Mouse (Mus musculus): ENCODE results near the gene Trim69. TPM values are rescaled to one million over a fixed set of nuclear protein-coding genes. Genes with fewer than 3 reads are reported as not detected.

Trim69 gene
- polyA plus RNA-seq, 1 experiment from 2014 or later, result not detected

DNA sequence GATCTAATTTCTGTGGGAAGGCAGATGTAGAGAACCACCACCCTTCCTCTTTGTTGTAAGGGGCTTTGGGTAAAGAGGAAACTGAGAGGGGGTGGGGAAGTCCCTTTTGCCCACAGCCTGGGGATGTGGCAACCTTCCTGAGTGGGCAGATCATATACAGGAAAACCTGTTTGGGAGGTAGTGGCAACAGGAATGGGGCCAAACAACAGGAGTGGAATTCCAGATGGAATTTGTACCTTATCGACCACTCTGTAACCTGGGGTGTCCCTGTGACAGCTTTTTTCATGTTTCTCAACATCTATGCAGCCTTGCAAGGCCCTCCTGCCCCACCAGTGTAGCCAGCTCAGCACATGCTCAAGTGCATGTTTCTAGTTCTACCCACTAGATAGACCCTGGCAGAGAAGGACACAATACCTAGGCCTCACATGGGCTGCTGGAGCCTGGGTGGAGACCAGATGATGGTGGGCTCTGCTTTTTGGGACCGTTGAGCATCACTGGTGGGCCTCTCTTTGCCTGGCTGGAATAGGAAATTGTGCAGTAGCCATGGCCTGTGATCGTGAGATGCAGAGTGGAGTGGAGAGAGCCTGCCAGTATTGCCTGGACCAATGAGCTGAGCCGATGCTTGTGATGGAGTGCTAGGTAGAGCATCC, 4.3 kb upstream of the Trim69 start:
- no peak overlapping the region for H3K4me3 ChIP-seq
- no peak overlapping the region for H3K27ac ChIP-seq (replicated peaks)
- 89% methylated on average over 4 of the region's 4 CpGs for WGBS
- peaks cover 27% of the 10 kb centered on the region for H3K36me3 ChIP-seq (replicated peaks)
- H3K27me3 ChIP-seq (replicated peaks; ENCODE audit: low read depth, poor library complexity, severe bottlenecking), result no peaks in the 10 kb centered on the region
- H3K4me1 ChIP-seq, result no peaks in the 10 kb centered on the region
- H3K9me3 ChIP-seq, result no peaks in the 10 kb centered on the region
- DNase-seq (ENCODE audit: low spot score), result no peak

DNA sequence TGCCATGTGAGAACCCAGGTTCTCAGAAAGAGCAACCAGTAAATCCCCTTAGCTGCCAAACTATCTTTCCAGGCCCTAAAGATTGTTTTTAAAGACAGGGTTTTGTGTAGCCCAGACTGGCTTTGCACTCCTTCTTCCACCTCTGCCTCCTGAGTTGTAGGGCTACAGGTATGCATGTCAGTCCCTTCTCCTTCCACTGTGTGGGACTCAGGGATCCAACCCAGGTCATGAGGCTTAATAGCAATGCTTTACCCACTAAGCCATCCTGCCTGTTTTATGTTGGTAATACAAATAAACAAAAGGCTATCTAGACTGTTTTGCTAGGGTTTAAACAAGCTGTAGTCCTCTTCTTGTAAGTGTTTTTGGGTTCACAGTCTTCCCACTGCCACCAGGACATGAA, 2.9 kb upstream of the Trim69 start:
- Histone ChIP-seq H3K27me3 (replicated peaks; ENCODE audit: low read depth, poor library complexity, severe bottlenecking) (no peaks in the 10 kb centered on the region), H3K4me1 (no peaks in the 10 kb centered on the region), H3K9me3 (no peaks in the 10 kb centered on the region), H3K27ac (replicated peaks) (no peak overlapping the region), H3K4me3 (no peak overlapping the region), H3K36me3 (replicated peaks) (peaks cover 14% of the 10 kb centered on the region)
- no peak for DNase-seq (ENCODE audit: low spot score)

DNA sequence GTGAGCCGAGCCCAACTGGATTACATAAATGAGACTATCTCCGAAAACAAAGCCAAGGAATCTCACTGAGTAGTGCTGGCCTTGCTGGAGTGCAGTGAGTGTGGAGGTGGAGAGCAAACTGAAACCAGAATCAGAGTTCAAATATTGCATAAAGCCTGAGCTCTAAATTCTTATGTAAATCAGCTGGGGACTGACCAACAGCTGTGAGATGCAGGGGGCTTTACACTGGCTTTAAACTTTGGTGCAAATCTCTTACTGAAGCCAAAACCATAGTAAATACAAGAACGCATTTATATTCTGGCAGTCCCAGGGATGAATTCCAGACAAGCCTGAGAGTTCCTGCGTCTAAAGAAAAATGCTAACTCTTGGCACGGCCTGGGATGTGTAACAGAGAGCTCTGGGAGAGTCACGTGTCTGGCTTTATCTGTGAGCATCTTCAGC, 2.1 kb upstream of the Trim69 start:
- Histone ChIP-seq H3K4me3 (no peak overlapping the region), H3K27me3 (replicated peaks; ENCODE audit: low read depth, poor library complexity, severe bottlenecking) (no peaks in the 10 kb centered on the region), H3K36me3 (replicated peaks) (peaks cover 14% of the 10 kb centered on the region), H3K9me3 (no peaks in the 10 kb centered on the region), H3K4me1 (no peaks in the 10 kb centered on the region), H3K27ac (replicated peaks) (no peak overlapping the region)
- 65% methylated on average over 6 of the region's 6 CpGs for WGBS
- no peak for DNase-seq (ENCODE audit: low spot score)

DNA sequence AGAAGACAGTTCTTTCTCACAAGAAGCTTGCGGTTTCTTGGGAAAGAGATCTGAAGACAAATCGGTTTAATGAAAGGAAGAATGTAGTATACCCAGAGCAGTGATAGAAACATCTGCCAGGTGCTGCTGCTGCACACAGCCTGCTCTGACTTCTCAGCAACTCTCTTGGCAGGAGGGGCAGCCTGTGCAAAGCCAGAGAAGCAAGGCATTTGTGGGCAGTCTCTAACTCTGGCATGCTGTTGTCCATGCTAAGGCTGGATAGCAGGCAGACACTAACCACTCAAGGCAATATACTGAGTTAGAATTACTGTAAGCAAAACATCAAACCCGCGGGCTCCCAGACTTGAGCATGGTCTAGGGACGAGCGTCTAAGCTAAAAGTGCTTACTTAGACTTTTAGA, 833 bp upstream of the Trim69 start:
- DNase-seq (ENCODE audit: low spot score), result no peak
- H3K4me3 ChIP-seq, result no peak overlapping the region
- H3K36me3 ChIP-seq (replicated peaks), result peaks cover 8% of the 10 kb centered on the region
- H3K4me1 ChIP-seq, result peaks cover 5% of the 10 kb centered on the region; the same call in 1 of the 2 replicates
- 85% methylated on average over 6 of the region's 6 CpGs for WGBS
- H3K27ac ChIP-seq (replicated peaks), result no peak overlapping the region
- H3K9me3 ChIP-seq, result no peaks in the 10 kb centered on the region
- H3K27me3 ChIP-seq (replicated peaks; ENCODE audit: low read depth, poor library complexity, severe bottlenecking), result no peaks in the 10 kb centered on the region

DNA sequence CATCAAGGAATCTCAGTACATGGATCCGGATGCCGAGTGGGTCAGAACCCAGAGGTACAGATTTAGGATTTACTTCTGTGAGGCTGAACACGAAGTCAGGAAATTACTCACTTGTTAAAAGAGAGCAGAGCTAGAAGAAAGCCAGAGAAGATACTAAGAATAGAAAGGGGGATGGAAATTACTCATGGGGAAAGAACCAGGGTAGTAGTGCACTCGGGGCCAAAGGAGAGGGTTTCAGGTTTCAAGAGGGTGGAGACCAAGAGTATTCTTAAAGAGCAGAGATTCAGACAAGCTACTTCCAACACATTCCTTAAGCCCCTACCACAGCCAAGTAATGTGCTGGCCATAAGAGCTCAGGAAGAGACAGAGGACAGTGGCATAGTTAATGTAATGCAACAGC, 1.0 kb downstream of the Trim69 start:
- Histone ChIP-seq H3K27me3 (replicated peaks; ENCODE audit: low read depth, poor library complexity, severe bottlenecking) (no peaks in the 10 kb centered on the region), H3K4me1 (peaks cover 5% of the 10 kb centered on the region; the same call in 1 of the 2 replicates), H3K27ac (replicated peaks) (no peak overlapping the region), H3K36me3 (replicated peaks) (no peaks in the 10 kb centered on the region), H3K9me3 (no peaks in the 10 kb centered on the region), H3K4me3 (no peak overlapping the region)
- 48% methylated on average over 4 of the region's 4 CpGs for WGBS
- no peak for DNase-seq (ENCODE audit: low spot score)

DNA sequence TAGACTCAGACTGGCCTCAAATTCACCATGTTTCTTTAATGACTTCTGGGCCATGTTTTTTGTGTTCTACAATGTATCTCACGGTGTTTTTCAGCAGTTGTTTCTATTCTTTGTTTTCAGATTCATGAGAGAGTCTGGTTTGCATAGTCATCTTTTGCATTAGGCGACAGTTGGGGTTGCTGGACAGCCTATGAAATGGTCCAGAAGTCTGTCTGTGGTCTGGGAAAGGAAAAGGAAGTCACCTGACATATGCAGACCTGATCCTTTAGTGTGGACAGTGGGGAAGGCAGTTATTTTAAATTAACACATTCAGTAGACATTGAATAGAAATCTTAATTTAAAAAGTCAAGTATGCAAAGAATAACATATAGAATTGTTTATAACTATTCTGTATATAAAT, 2.0 kb downstream of the Trim69 start:
- no peak for DNase-seq (ENCODE audit: low spot score)
- Histone ChIP-seq H3K27me3 (replicated peaks; ENCODE audit: low read depth, poor library complexity, severe bottlenecking) (no peaks in the 10 kb centered on the region), H3K27ac (replicated peaks) (no peak overlapping the region), H3K4me3 (no peak overlapping the region), H3K9me3 (no peaks in the 10 kb centered on the region), H3K4me1 (peaks cover 5% of the 10 kb centered on the region; the same call in 1 of the 2 replicates), H3K36me3 (replicated peaks) (no peaks in the 10 kb centered on the region)
- 86% methylated on average over 2 of the region's 2 CpGs for WGBS

DNA sequence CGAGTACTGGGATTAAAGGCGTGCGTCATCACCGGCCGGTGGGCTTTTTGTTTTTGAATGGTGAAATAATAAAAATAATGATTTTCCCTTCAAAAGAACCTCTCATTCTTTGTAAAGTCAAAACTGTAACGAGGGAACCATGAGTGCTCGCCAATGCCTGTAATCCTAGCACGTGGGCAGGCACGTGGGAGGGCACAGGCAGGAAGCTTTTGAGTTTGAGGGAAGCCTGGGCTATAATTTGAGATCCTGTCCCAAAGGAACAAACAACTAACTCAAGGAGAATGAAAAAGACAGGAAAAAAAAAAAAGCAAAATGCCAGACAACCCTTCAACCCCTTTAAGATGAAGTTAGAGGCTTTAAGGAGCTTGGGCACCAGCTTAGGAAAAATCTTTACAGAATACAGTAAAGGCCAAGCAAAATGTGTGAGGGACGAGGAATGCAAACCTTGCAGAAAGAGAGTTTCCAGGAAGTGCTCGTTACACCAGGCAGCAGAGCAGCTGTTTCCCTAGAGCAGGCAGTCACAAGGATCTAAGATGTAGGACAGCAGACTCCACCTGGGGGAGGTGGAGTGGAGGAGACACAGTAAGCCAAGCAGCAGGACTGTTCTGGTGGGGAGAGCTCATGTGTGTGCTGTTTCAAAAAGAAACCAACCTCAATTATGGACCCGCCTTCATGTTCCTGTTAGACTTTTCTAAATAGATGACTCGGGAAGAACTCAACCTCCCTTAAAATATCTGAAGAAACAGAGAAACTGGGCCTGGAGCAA, 3.1 kb downstream of the Trim69 start:
- no peak overlapping the region for H3K4me3 ChIP-seq
- H3K36me3 ChIP-seq (replicated peaks), result no peaks in the 10 kb centered on the region
- 75% methylated on average over 13 of the region's 13 CpGs for WGBS
- no peaks in the 10 kb centered on the region for H3K9me3 ChIP-seq
- peaks cover 5% of the 10 kb centered on the region; the same call in 1 of the 2 replicates for H3K4me1 ChIP-seq
- H3K27ac ChIP-seq (replicated peaks), result no peak overlapping the region
- no peaks in the 10 kb centered on the region for H3K27me3 ChIP-seq (replicated peaks; ENCODE audit: low read depth, poor library complexity, severe bottlenecking)
- no peak for DNase-seq (ENCODE audit: low spot score)

DNA sequence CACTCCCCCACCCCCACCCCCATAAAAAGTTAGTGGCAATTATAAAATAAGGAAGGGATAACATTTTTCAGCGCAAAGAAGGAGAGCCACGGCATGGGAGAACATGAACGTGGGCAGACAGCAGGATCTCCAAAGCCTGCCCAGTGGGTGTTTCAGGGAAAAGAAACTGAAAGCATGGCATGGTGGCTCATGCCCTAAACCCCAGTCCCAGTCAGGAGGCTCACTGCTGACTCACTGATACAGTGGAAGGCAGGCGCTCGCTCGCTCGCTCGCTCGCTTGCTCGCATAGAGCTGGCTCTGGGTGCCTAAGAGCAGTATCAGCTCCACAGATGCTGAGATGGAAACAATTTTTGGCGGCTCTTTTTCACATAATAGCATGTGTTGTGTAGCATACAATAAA, 3.8 kb downstream of the Trim69 start:
- Histone ChIP-seq H3K4me3 (no peak overlapping the region), H3K4me1 (peaks cover 5% of the 10 kb centered on the region; the same call in 1 of the 2 replicates), H3K9me3 (no peaks in the 10 kb centered on the region), H3K27me3 (replicated peaks; ENCODE audit: low read depth, poor library complexity, severe bottlenecking) (no peaks in the 10 kb centered on the region), H3K27ac (replicated peaks) (no peak overlapping the region), H3K36me3 (replicated peaks) (no peaks in the 10 kb centered on the region)
- whole genome bisulfite sequencing, result 87% methylated on average over 11 of the region's 11 CpGs
- DNase-seq (ENCODE audit: low spot score), result no peak

DNA sequence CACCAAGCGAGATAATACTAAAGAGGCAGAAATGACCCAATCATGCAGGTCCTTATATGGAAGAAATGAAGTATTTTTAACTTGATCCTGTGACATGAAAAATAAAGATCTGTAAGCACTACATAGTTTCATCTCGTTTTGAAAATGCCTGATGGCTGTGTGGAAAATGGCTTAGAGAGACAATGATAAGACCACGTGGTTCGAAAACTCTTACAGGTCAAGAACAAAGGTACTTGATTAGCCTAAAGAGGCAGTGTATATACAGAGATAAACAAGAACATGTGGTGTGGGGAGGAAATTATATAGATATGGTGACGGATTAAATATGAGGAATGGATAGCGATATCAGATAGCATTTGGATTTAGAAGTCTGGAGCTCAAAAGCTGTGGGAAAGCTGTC, 10.8 kb downstream of the Trim69 start:
- H3K27ac ChIP-seq (replicated peaks), result no peak overlapping the region
- no peaks in the 10 kb centered on the region for H3K27me3 ChIP-seq (replicated peaks; ENCODE audit: low read depth, poor library complexity, severe bottlenecking)
- no peak for DNase-seq (ENCODE audit: low spot score)
- no peaks in the 10 kb centered on the region for H3K4me1 ChIP-seq
- 90% methylated on average over 6 of the region's 6 CpGs for whole genome bisulfite sequencing
- no peaks in the 10 kb centered on the region for H3K36me3 ChIP-seq (replicated peaks)
- no peaks in the 10 kb centered on the region for H3K9me3 ChIP-seq
- H3K4me3 ChIP-seq, result no peak overlapping the region

DNA sequence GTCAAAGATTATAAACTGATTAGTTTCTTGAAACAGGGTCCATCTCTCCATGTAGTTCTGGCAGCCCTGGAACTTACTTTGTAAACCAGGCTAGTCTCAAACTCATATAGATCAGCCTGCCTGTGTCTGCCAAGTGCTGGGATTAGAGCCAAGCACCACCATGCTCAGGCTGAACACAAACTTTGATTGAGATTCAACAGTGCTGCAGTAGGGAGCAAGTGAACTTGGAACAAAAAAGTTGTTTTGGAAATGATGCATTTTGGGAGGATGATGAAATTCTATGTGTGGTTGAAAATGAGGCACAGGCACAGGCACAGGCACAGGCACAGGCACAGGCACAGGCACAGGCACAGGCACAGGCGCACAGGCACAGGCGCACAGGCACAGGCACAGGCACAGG, 11.7 kb downstream of the Trim69 start:
- H3K9me3 ChIP-seq, result no peaks in the 10 kb centered on the region
- H3K36me3 ChIP-seq (replicated peaks), result no peaks in the 10 kb centered on the region
- H3K27me3 ChIP-seq (replicated peaks; ENCODE audit: low read depth, poor library complexity, severe bottlenecking), result no peaks in the 10 kb centered on the region
- no peaks in the 10 kb centered on the region for H3K4me1 ChIP-seq
- no peak overlapping the region for H3K27ac ChIP-seq (replicated peaks)
- DNase-seq (ENCODE audit: low spot score), result no peak
- 93% methylated on average over 2 of the region's 2 CpGs for WGBS
- H3K4me3 ChIP-seq, result no peak overlapping the region

DNA sequence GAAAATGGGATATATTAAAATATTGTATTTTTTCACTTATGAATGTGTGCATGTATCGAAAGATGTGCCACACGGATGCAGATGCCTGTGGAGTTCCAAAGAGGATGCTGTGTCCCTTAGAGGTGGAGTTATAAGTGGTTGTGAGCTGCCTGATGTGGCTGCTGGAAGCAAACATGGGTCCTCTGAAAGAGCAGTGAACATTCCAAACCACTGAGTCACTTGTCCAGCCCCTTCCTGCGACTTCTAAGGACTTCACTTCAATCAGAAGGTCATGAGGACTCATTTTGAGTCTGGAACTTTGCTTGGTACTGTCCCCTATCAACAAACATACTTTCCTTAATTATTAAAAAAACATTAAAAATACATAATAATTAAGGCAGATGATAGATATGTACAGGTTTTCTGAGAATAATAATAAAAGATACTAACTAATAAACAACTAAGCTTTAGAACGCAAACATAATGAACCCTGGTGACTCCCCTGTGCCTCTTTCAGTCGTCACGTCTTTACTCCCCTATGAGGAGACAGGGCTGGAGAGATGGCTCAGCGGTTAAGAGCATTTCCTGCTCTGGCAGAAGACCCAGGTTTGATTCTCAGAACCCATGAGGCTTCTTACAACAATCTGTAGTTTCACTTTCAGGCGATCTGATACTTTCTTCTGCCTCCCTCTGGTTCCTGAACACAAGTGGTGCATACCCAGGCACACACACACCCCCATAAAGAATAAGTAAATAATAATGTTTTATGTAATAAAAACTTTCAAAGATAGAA, 19.7 kb downstream of the Trim69 start:
- H3K27ac ChIP-seq (replicated peaks), result no peak overlapping the region
- H3K4me1 ChIP-seq, result no peaks in the 10 kb centered on the region
- DNase-seq (ENCODE audit: low spot score), result no peak
- H3K4me3 ChIP-seq, result no peak overlapping the region
- no peaks in the 10 kb centered on the region for H3K27me3 ChIP-seq (replicated peaks; ENCODE audit: low read depth, poor library complexity, severe bottlenecking)
- 74% methylated on average over 8 of the region's 8 CpGs for WGBS
- no peaks in the 10 kb centered on the region for H3K9me3 ChIP-seq
- H3K36me3 ChIP-seq (replicated peaks), result no peaks in the 10 kb centered on the region

DNA sequence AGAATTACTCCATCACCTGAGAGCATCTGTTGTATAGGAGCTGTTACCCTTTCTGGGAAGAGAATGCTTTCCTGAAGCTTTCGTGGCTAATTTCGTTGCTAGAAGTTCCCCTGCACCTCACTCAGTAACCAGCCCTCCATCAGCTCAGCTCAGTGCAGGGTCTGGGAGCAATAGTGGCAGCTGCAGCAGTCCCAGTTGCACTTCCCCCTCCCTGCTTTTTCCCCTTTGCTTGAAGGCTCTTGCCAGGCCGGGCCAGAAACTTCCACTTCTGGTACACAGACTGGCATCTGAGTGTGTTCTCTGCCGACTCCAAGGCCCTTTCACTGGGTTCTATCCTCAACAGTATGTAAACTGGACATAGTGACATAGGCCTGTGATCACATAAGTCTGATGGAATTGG, 24.6 kb downstream of the Trim69 start:
- H3K4me1 ChIP-seq, result no peaks in the 10 kb centered on the region
- 88% methylated on average over 4 of the region's 4 CpGs for WGBS
- H3K36me3 ChIP-seq (replicated peaks), result no peaks in the 10 kb centered on the region
- H3K9me3 ChIP-seq, result 0 out of 2 replicates have a peak, but pooled peaks cover 3% of the 10 kb centered on the region
- no peak overlapping the region for H3K4me3 ChIP-seq
- DNase-seq (ENCODE audit: low spot score), result no peak
- no peak overlapping the region for H3K27ac ChIP-seq (replicated peaks)
- no peaks in the 10 kb centered on the region for H3K27me3 ChIP-seq (replicated peaks; ENCODE audit: low read depth, poor library complexity, severe bottlenecking)

Measured in embryonic facial prominence, embryonic 10.5 days (tissue).